Mouse (Mus musculus) embryonic facial prominence, embryonic 12.5 days (tissue): Measurements from ENCODE around the gene B130006D01Rik. TPM values are rescaled to one million over a fixed set of nuclear protein-coding genes. Genes with fewer than 3 reads are reported as not detected.

Source experiments
- ATAC-seq: fragments of 200-750 bp; cut with Nextera tagmentation; 2 replicates; pipeline ENCODE4 v1.8.0; 2017; ENCODE audit not compliant: insufficient number of reproducible peaks, insufficient read depth, low FRiP score, low TSS enrichment
- H3K27ac ChIP-seq: fragments of 300-500 bp; sonication (generic); 2 replicates; pipeline ENCODE4 v1.5.1; 2016; ENCODE audit warnings: mild to moderate bottlenecking
- H3K27me3 ChIP-seq: fragments of 300-500 bp; sonication (generic); 2 replicates; pipeline ENCODE4 v1.6.1; 2016; ENCODE audit warnings: mild to moderate bottlenecking, moderate library complexity
- H3K36me3 ChIP-seq: fragments of 300-500 bp; sonication (generic); 2 replicates; pipeline ENCODE4 v1.6.1; 2016; ENCODE audit warnings: mild to moderate bottlenecking
- H3K4me1 ChIP-seq: fragments of 300-500 bp; sonication (generic); 2 replicates; pipeline ENCODE4 v1.6.1; 2016
- H3K4me2 ChIP-seq: fragments of 300-500 bp; sonication (generic); replicated peaks from 2 replicates; pipeline ENCODE4 v1.6.1; 2016; ENCODE audit warnings: mild to moderate bottlenecking, moderate library complexity
- H3K4me3 ChIP-seq: fragments of 300-500 bp; sonication (generic); 2 replicates; pipeline ENCODE4 v1.5.1; 2016; ENCODE audit warnings: mild to moderate bottlenecking
- H3K9ac ChIP-seq: fragments of 300-500 bp; sonication (generic); 2 replicates; pipeline ENCODE4 v1.6.1; 2016; ENCODE audit warnings: mild to moderate bottlenecking, moderate library complexity
- H3K9me3 ChIP-seq: fragments of 300-500 bp; sonication (generic); 2 replicates; pipeline ENCODE4 v1.6.1; 2016; ENCODE audit warnings: mild to moderate bottlenecking, moderate library complexity
- WGBS: fragments of 180-500 bp; shearing (Covaris S2); methylation state at CpG from one replicate; pipeline ENCODE4 v1.1.7; 2016; 5-methylcytosine and 5-hydroxymethylcytosine counted together
- polyA plus RNA-seq: library from polyadenylated mRNA; unstranded; fragments of >200 nt; fragmentation: Nextera tagmentation; extraction: Ambion mirVana; gene quantifications from 2 replicates; pipeline ENCODE4 v1.2.1, GENCODE M21; 2016

Gene B130006D01Rik
- polyA plus RNA-seq, 1 experiment from 2014 or later = 2.1 TPM

DNA sequence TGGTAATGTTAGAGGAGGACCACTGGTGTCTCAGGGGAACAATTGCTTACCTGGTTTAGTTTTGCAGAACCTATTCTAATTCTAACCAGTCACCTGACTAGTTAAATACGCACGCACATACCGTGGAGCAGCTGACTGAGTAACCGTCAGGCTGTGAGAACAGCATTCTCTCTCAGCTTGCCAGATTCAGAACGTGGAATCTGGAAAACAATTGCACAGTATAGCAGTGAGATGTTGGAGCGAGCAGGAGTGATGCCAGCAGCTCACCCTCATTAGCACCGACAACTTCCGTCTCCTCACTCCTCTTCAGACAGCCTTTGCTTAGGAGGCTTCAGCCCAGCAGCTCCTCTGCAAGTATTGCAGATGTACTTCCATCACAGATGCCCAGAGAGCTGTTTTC, 7.3 kb upstream of the B130006D01Rik start:
- Histone ChIP-seq H3K4me3 (no peak overlapping the region), H3K9ac (no peak overlapping the region), H3K4me1 (peaks cover 25% of the 10 kb centered on the region), H3K9me3 (no peaks in the 10 kb centered on the region), H3K27me3 (no peaks in the 10 kb centered on the region), H3K4me2 (no peak overlapping the region), H3K36me3 (no peaks in the 10 kb centered on the region), H3K27ac (no peak overlapping the region)
- no peak for ATAC-seq
- WGBS = 65% methylated on average over 8 of the region's 8 CpGs

GRCm38 (mm10) chr11:95719356-95719755, 4.0 kb upstream of the B130006D01Rik start:
- Histone ChIP-seq H3K4me2 (no peak overlapping the region), H3K9me3 (no peaks in the 10 kb centered on the region), H3K4me1 (peaks cover 19% of the 10 kb centered on the region), H3K4me3 (no peak overlapping the region), H3K36me3 (no peaks in the 10 kb centered on the region), H3K27ac (no peak overlapping the region), H3K27me3 (no peaks in the 10 kb centered on the region), H3K9ac (no peak overlapping the region)
- no peak for ATAC-seq
- WGBS = 89% methylated on average over 3 of the region's 3 CpGs

GRCm38 (mm10) chr11:95724466-95724865, 1.1 kb downstream of the B130006D01Rik start:
- 95% methylated on average over 4 of the region's 4 CpGs for WGBS
- Histone ChIP-seq H3K9me3 (no peaks in the 10 kb centered on the region), H3K4me1 (no peaks in the 10 kb centered on the region), H3K9ac (no peak overlapping the region), H3K27ac (no peak overlapping the region), H3K4me3 (no peak overlapping the region), H3K36me3 (no peaks in the 10 kb centered on the region), H3K4me2 (no peak overlapping the region), H3K27me3 (no peaks in the 10 kb centered on the region)
- ATAC-seq = no peak

GRCm38 (mm10) chr11:95726156-95726555, 2.8 kb downstream of the B130006D01Rik start:
- Histone ChIP-seq H3K27ac (no peak overlapping the region), H3K9me3 (no peaks in the 10 kb centered on the region), H3K4me3 (no peak overlapping the region), H3K4me1 (no peaks in the 10 kb centered on the region), H3K4me2 (no peak overlapping the region), H3K9ac (no peak overlapping the region), H3K36me3 (no peaks in the 10 kb centered on the region), H3K27me3 (no peaks in the 10 kb centered on the region)
- ATAC-seq = no peak
- WGBS = 79% methylated on average over 4 of the region's 4 CpGs

- no peak overlapping the region for H3K9ac ChIP-seq
- H3K36me3 ChIP-seq = no peaks in the 10 kb centered on the region
- no peak overlapping the region for H3K4me3 ChIP-seq
- H3K9me3 ChIP-seq = no peaks in the 10 kb centered on the region
- 90% methylated on average over 5 of the region's 5 CpGs for WGBS
- ATAC-seq = no peak
- no peaks in the 10 kb centered on the region for H3K4me1 ChIP-seq
- no peaks in the 10 kb centered on the region for H3K27me3 ChIP-seq
- no peak overlapping the region for H3K4me2 ChIP-seq
- no peak overlapping the region for H3K27ac ChIP-seq
These were observed 4.6 kb downstream of the B130006D01Rik start for GRCm38 (mm10) chr11:95727947-95728346.

DNA sequence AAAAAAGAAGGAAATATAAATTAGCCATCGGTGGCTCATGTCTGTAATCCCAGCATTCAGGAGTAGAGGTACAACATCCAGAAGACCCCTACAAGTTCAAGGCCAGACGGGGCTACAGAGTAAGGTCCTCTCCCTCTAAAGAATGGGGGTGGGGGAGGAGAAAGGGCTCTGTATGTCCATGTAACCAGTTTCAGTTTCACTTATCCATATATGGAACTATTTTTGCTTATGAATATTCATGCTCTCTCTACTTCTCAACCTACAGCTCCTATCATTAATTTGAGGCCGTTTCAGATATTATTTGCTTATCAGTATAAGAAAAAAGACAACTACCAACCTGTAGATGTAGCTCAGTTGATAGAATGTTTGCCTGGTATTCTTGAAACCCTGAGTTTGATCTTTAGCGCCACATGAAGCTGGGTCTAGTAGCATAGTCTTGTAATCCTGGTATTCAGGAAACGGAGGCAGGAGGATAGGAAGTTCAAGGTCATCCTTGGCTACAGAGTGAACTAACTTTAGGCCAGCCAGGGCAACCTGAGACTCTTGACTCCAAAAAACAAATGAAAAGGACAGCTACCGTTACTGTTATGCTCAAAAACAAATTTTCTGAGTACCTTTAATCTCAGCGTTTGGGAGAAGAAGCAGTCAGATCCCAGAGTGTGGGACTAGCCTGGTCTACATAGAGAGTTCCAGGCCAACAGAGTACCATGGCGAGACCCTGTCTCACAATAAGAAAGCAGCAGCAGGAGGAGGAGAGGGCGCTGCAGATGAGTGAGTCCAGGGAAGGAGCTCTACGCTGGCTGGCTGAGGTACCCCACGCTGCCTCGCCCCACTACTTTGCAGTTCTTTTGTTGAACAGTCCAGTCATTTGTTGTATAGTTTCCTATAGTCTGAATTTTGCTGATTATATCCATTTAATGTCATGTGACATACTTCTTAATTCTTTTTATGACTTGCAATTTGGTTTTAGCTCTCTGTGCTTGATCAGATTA, 5.8 kb downstream of the B130006D01Rik start:
- 83% methylated on average over 12 of the region's 12 CpGs for WGBS
- Histone ChIP-seq H3K4me2 (no peak overlapping the region), H3K4me1 (no peaks in the 10 kb centered on the region), H3K9me3 (0 out of 2 replicates have a peak, but pooled peaks cover under 1% of the 10 kb centered on the region), H3K4me3 (no peak overlapping the region), H3K9ac (no peak overlapping the region), H3K27ac (no peak overlapping the region), H3K27me3 (no peaks in the 10 kb centered on the region), H3K36me3 (no peaks in the 10 kb centered on the region)
- no peak for ATAC-seq

DNA sequence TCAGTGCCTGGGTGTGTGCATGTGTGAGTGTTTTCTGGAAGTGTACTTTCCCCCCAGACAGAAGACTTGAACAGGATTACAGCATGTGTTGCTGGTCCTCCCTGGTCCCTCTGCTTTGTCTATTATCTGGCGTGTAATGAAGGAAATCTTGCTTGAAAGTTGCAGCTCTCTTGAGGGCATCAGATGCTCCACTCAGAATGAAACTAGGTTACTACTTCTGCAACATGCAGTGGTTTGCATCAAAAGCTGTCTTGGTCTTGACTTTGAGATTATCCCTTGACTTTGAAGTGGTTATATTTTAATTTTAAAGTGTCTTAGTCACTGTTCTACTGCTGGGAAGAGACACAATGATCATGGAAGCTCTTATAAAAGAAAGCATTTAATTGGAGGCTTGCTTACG, 11.1 kb downstream of the B130006D01Rik start:
- no peak for ATAC-seq
- Histone ChIP-seq H3K27ac (no peak overlapping the region), H3K4me2 (no peak overlapping the region), H3K9me3 (0 out of 2 replicates have a peak, but pooled peaks cover 4% of the 10 kb centered on the region), H3K4me1 (no peaks in the 10 kb centered on the region), H3K36me3 (no peaks in the 10 kb centered on the region), H3K27me3 (no peaks in the 10 kb centered on the region), H3K4me3 (no peak overlapping the region), H3K9ac (no peak overlapping the region)
- 88% methylated on average over 2 of the region's 2 CpGs for WGBS

- no peak overlapping the region for H3K4me3 ChIP-seq
- ATAC-seq = no peak
These were observed 14.4 kb downstream of the B130006D01Rik start for GRCm38 (mm10) chr11:95737811-95738210.

GRCm38 (mm10) chr11:95744521-95744920, 21.1 kb downstream of the B130006D01Rik start:
- no peak overlapping the region for H3K9ac ChIP-seq
- WGBS = 93% methylated on average over 2 of the region's 2 CpGs
- H3K27ac ChIP-seq = no peak overlapping the region
- no peak overlapping the region for H3K4me3 ChIP-seq
- no peaks in the 10 kb centered on the region for H3K9me3 ChIP-seq
- no peaks in the 10 kb centered on the region for H3K27me3 ChIP-seq
- peaks cover 17% of the 10 kb centered on the region for H3K36me3 ChIP-seq
- no peak overlapping the region for H3K4me2 ChIP-seq
- no peaks in the 10 kb centered on the region for H3K4me1 ChIP-seq
- no peak for ATAC-seq

More at GRCm38 (mm10) chr11:95737811-95738210, 14.4 kb downstream of the B130006D01Rik start:
- Histone ChIP-seq H3K9ac (no peak overlapping the region), H3K27ac (no peak overlapping the region), H3K4me2 (no peak overlapping the region), H3K4me1 (no peaks in the 10 kb centered on the region), H3K36me3 (no peaks in the 10 kb centered on the region), H3K27me3 (no peaks in the 10 kb centered on the region), H3K9me3 (0 out of 2 replicates have a peak, but pooled peaks cover 4% of the 10 kb centered on the region)
- 78% methylated on average over 3 of the region's 3 CpGs for WGBS

DNA sequence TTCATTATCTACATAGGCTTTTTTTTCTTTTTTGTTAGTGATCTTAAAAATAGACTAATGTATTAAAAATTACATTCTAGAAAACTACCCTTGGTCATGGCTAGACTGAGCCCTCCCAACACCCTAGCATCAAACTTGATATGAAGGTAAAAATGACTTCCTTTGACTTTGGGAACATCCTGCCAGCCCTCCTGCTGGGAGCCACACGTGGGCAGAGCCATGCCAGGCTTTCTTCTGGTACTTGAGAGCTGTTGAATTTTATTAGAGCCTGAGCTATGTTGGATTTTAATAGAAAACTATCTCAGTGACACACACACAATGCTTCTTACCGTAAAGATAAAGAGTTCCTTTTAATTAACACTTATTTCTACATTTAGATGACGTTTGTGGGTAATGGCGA, 23.4 kb downstream of the B130006D01Rik start:
- Histone ChIP-seq H3K9me3 (no peaks in the 10 kb centered on the region), H3K9ac (no peak overlapping the region), H3K27me3 (no peaks in the 10 kb centered on the region), H3K36me3 (peaks cover 22% of the 10 kb centered on the region), H3K4me1 (no peaks in the 10 kb centered on the region), H3K4me3 (no peak overlapping the region), H3K27ac (no peak overlapping the region), H3K4me2 (no peak overlapping the region)
- no peak for ATAC-seq
- 83% methylated on average over 4 of the region's 4 CpGs for WGBS

- H3K27ac ChIP-seq = no peak overlapping the region
- H3K27me3 ChIP-seq = no peaks in the 10 kb centered on the region
- H3K9me3 ChIP-seq = no peaks in the 10 kb centered on the region
- no peak overlapping the region for H3K4me2 ChIP-seq
- H3K4me1 ChIP-seq = no peaks in the 10 kb centered on the region
- WGBS = 85% methylated on average over 5 of the region's 5 CpGs
- peaks cover 28% of the 10 kb centered on the region for H3K36me3 ChIP-seq
- no peak overlapping the region for H3K9ac ChIP-seq
- no peak overlapping the region for H3K4me3 ChIP-seq
- no peak for ATAC-seq
These were observed 24.9 kb downstream of the B130006D01Rik start for GRCm38 (mm10) chr11:95748331-95748730.

DNA sequence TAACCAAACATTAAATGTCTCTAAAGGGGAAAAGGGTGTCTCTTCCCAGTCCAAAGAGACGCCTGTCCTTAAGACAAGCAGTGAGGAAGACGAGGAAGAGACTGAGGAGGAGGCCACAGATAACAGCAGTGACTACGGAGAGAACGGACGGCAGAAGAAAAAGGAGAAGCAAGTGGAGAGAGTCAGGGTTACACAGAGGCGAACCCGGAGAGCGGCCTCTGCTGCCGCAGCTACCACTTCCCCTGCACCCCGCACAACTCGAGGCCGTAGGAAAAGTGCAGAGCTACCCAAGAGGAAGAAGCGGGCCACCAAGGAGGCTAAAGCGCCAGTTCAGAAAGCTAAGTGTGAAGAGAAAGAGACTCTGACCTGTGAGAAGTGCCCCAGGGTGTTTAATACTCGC, 26.2 kb downstream of the B130006D01Rik start:
- Histone ChIP-seq H3K4me2 (no peak overlapping the region), H3K27me3 (no peaks in the 10 kb centered on the region), H3K4me3 (no peak overlapping the region), H3K4me1 (no peaks in the 10 kb centered on the region), H3K36me3 (peaks cover 34% of the 10 kb centered on the region), H3K9ac (no peak overlapping the region), H3K9me3 (no peaks in the 10 kb centered on the region), H3K27ac (no peak overlapping the region)
- no peak for ATAC-seq
- WGBS = 83% methylated on average over 15 of the region's 15 CpGs
